Mouse (Mus musculus): ENCODE data around the gene 1700067P10Rik.
A peak's percentile ranks its signal among the peaks of the same experiment; 100 is the strongest.

The 1700067P10Rik gene

GRCm38 (mm10) chr17:48089019-48089418, at the start of gene 1700067P10Rik:
Gene 1700067P10Rik (plus strand): TSS chr17:48089319.
- no peak for DNase-seq (ENCODE audit: low spot score in 2 of 2)

GRCm38 (mm10) chr17:48041351-48042287, 47.5 kb upstream of the 1700067P10Rik start:
- no peak for DNase-seq (ENCODE audit: low spot score in 2 of 2)

DNA sequence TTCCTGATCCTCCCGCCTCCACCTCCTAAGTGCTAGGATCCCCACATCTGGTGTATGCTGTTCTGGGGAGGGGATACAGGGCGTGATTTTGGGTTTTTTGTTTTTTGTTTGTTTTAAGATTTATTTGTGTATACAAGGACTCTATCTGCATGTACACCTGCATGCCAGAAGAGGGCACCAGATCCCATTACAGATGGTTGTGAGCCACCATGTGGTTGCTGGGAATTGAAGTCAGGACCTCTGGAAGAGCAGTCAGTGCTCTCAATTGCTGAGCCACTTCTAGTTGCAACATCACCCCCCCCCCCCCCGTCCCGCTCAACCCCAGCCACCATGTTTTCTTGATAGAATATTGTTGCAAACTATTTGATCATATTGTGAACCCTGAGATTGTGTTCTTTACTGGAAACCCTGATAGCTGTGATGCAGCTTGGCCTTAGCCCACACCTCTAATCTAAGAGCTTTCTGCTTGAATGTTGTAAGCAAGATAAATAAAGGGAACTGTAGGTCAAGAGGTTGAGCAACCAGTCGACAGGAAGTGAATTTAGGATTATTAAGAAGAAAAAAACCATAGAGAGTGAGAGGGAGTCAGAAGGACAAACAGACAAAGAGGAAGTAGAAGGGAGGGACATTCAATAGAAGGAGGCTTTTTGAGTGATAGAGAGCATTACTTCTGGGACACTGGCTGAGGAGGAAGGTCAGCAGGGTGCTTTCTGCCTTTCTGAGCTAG, 45.8 kb upstream of the 1700067P10Rik start:
- DNase-seq (ENCODE audit: low spot score in 2 of 2) = no peak

DNA sequence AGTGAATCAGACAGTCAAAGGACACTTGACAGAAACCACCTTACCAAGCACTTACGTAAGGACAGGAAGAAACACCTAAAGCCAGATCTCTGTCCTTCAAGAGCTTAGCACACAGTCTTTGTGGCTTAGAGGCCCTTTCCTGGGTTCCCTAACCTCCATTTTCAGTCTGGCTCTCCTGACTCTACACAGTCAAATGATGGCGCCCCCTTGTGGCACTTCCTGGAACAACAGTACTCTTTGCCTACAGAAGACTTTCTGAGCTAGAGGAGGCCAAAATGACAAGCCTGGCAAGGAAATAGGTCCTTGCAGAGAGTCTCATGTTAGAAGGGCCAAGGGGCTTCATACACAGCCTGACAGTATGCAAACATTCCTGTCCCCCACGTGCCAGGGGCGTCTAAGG, 43.5 kb upstream of the 1700067P10Rik start:
- DNase-seq (ENCODE audit: low spot score in 2 of 2) = peak; percentile 55 to 57

DNA sequence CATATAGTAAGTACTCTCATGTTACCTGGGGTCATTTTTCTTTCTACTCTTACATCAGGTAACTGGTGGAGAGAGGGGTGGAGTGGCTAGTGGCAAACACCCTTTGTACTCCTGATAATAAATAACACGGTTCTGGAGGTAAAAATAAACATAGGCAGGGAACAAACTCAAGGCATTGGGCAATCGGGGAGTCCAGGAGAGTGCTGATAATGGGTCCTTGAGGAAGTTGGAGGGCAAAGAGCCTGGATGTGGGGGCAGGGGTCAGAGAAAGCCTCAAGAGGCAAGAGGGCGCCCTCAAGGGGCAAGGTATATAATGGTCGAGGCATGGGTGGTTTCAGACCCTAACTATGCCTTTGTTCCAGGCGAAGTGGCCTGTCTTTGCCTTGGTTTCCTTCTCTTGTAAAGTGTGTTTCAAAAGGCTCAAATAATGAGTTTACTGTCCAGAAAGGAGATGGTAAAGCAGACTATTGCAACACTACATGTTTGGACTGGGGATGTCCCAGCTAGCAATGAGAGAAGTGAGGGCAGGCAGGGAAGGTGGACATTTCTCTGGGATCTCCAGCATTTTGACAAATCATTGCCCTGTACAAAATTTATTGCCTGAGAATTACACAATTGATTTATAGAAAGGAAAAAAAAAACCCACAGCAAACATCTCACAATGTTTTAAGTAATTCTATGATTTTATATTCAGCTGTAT, 37.3 kb upstream of the 1700067P10Rik start:
- no peak for DNase-seq (ENCODE audit: low spot score in 2 of 2)

DNA sequence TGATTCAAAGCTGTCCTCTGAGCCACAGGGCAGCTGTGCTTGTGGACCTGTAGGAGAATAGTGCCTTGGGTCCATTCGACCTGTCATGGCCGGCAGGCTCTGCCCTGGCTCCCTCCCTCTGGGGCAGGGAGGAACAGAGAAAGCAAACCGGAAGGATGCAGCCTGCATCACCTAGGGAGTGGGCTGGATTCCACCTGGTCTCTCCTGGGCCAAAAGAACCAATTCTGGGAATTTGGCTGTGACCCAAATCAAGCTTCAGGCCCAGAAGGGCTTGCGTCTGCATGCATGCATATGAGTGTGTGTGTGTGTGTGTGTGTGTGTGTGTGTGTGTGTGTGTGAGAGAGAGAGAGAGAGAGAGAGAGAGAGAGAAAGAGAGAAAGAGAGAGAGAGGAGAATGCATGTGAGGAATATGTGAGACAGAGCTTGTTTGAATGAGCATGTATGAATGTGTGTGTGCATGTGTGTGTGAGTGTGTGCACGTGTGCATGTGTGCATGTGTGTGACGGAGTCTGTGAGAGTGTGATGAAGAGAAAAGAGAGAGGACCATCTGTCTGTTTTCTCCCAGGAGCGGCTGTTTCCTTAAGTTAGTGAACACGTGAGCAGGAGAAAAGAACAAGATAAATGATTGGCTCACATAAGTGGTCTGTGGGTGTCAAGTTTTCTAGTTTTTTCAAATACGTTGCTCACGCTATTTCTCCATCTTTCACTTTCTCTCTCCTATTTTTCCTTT, 36.6 kb upstream of the 1700067P10Rik start:
- no peak for DNase-seq (ENCODE audit: low spot score in 2 of 2)

DNA sequence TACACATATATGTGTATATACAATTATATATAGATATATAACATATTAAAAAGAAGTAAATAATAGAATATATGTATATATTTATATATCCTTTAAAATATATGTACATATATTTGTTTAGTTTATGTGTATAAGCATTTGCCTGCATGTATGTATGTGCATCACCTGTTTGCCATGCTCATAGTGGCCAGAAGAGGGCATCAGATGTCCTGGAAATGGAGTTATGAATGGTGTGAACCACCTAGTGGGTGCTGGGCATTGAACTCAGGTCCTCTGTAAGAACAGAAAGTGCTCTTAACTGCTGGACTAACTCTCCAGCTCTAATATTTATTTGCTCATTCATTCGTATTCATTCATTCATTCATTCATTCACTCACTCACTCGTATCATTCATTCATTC, 35.5 kb upstream of the 1700067P10Rik start:
- DNase-seq (ENCODE audit: low spot score in 2 of 2) = no peak

- no peak for DNase-seq (ENCODE audit: low spot score in 2 of 2)
Observed at GRCm38 (mm10) chr17:48055076-48055816, 33.9 kb upstream of the 1700067P10Rik start.

DNA sequence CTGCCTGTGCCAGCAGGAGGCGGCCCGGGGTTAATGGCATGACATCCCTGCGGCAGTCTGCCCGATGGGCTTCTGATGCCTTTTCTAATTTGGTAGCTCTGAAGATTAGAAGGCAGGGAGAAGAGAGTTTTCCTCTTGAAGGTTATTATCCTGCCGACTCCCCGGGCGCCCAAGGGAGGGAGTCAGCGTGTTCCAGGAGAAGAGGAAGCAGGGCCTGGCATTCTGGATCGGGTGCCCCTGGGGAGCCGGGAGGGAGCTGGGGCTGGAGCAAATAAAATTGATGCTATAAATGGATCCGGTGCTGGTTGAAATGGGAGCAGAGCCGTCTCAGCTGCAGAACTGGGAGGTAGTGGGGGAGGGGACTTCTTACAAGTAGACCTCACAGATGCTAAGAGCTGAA, 31.7 kb upstream of the 1700067P10Rik start:
- no peak for DNase-seq (ENCODE audit: low spot score in 2 of 2)

DNA sequence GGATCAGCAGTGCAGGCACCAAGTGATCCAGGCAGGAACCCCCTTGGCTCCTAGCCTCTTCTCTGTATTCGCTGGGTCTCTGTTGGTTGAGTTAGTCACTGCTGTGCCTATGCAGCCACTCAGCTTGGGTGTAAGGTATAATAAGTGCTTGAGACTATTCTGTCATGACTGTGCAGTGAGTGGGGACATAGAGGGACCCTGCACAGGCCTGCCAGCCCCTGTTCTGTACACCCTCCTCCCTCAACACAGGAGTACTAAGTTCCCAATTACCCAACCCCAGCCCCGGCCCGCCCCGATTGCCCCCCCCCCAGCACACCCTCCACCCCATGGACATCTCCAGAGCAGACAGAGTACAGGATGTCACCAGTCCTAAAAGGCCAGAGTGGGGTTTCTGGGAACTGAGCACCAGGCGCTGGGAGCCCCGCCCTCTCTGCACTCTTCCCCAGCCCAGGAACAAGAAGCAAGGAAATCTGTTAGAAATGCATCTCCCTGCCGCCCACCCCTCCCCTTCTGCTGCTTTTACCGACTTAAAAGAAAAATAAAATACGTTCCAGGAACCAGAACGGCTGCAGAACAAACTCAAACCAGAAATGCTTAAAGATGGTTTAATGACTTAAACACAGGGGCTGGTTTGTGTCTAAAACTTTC, 24.8 kb upstream of the 1700067P10Rik start:
- no peak for DNase-seq (ENCODE audit: low spot score in 2 of 2)

- DNase-seq (ENCODE audit: low spot score in 2 of 2) = no peak
Observed at GRCm38 (mm10) chr17:48065081-48065501, 24.0 kb upstream of the 1700067P10Rik start.

GRCm38 (mm10) chr17:48067083-48067614, 22.0 kb upstream of the 1700067P10Rik start:
- DNase-seq (ENCODE audit: low spot score in 2 of 2) = no peak

GRCm38 (mm10) chr17:48067729-48068128, 21.4 kb upstream of the 1700067P10Rik start:
- DNase-seq (ENCODE audit: low spot score in 2 of 2) = no peak

- DNase-seq (ENCODE audit: low spot score in 2 of 2) = no peak
Observed at GRCm38 (mm10) chr17:48080626-48081025, 8.5 kb upstream of the 1700067P10Rik start.

GRCm38 (mm10) chr17:48089446-48089845, 327 bp downstream of the 1700067P10Rik start:
- no peak for DNase-seq (ENCODE audit: low spot score in 2 of 2)

DNA sequence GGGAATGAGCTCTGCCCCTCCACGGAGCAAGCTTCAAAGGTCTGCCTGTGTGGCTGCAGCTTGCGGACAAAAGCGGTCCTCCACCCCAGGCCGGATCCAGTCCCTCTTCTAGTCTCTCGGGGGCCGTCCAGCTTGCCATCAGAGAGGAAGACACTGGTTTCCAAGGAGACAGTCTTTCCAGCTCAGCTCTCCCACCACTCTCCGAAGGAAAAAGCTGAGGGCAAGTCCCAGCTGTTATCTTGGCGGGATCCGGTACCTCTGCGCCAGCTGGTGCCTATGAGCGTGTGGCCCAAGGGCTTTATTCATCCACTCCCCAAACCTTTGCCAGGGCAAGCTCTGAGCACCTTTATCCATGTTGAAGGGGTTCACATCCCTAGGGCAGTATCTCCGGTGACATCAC, 1.2 kb downstream of the 1700067P10Rik start:
- no peak for DNase-seq (ENCODE audit: low spot score in 2 of 2)

GRCm38 (mm10) chr17:48093286-48093817, 4.2 kb downstream of the 1700067P10Rik start:
- DNase-seq (ENCODE audit: low spot score in 2 of 2) = no peak

- no peak for DNase-seq (ENCODE audit: low spot score in 2 of 2)
Observed at GRCm38 (mm10) chr17:48094820-48095680, 5.9 kb downstream of the 1700067P10Rik start.

DNA sequence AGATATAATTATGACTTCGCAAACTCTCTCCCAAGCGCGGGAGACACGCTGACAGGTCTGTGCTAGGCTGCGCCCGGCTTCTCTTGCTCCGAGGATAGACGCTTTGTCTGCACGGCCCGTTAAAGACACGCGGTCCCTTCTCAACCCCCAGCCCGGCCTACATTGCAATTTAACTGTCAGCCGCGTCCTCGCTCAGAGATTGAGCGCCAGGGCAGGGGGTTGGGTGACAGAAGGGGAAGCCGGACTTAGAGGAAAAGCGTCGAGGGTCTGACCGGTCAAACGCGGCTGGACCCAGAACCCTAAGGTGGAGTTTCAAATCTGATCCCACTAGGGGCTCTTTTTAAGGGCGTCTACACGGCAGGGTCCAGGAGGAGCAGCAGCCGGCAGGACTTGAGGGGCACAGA, 6.6 kb downstream of the 1700067P10Rik start:
- DNase-seq (ENCODE audit: low spot score in 2 of 2) = no peak
